Mouse (Mus musculus) liver, postnatal 0 days (tissue): ENCODE results near the gene B4galt1.

ENCODE experiments used
- CTCF ChIP-seq: sonication (generic); IDR thresholded peaks from 2 replicates; pipeline ENCODE4 v1.5.1; 2016; ENCODE audit warnings: antibody characterized with exemption, low read depth
- EP300 ChIP-seq: IDR thresholded peaks from 2 replicates; pipeline ENCODE4 v1.6.1; 2016; ENCODE audit warnings: antibody characterized with exemption, low read depth, mild to moderate bottlenecking

GRCm38 (mm10) chr4:40852861-40853564 is 792 bp downstream of the B4galt1 start:
- no peak for TF ChIP-seq CTCF
- no peak; the same call in 1 of the 2 replicates for TF ChIP-seq EP300
